Mouse (Mus musculus): Measurements from ENCODE around the gene Snrpd2. TPM values are rescaled to one million over a fixed set of nuclear protein-coding genes. Genes with fewer than 3 reads are reported as not detected.

Snrpd2 gene
- polyA plus RNA-seq, 1 experiment: 255 TPM

DNA sequence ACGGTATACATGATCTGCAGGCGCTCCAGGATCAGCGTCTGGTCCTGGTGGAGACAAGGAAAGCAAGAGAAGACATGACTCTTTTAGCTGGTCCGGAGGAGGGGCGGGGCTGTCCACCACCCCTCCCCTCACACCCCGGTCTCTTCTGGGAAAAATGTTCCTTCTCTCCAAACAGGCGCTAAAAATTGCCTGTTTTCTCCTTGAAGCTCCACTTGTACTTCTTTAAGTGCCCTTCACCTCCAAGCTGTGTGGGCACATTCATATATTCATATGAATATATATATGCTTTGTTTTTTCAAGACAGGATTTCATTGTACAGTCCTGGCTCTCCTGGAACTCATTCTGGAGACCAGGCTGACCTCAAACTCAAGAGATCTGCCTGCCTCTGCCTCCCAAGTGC is 13.4 kb downstream of the Snrpd2 start:
- Histone ChIP-seq H3K79me3 (ENCODE audit: low read depth) (no peaks in the 10 kb centered on the region), H3ac (ENCODE audit: control insufficient read depth, insufficient read length, low read depth) (no peak overlapping the region), H3K27me3 (ENCODE audit: control insufficient read depth, insufficient read depth, insufficient read length) (no peaks in the 10 kb centered on the region), H3K4me3 (ENCODE audit: insufficient read depth, poor library complexity, severe bottlenecking) (no peak overlapping the region), H3K36me3 (ENCODE audit: control insufficient read depth, insufficient read depth) (no peaks in the 10 kb centered on the region), H3K79me2 (ENCODE audit: control insufficient read depth, insufficient read depth) (no peaks in the 10 kb centered on the region)
- no peak for TF ChIP-seq USF1 (IDR thresholded peaks at IDR 0.05; ENCODE audit: low read depth)
- TF ChIP-seq MAX (IDR thresholded peaks at IDR 0.05): no peak

- Histone ChIP-seq H3K4me3 (ENCODE audit: insufficient read depth, poor library complexity, severe bottlenecking) (no peak overlapping the region), H3K27me3 (ENCODE audit: control insufficient read depth, insufficient read depth, insufficient read length) (no peaks in the 10 kb centered on the region)
- no peak for TF ChIP-seq CEBPB (IDR thresholded peaks at IDR 0.05; ENCODE audit: low read depth)
- peak; percentile 74 for TF ChIP-seq USF1 (IDR thresholded peaks at IDR 0.05; ENCODE audit: low read depth)
- peak; percentile 94 for TF ChIP-seq MYOD1 (IDR thresholded peaks at IDR 0.05; ENCODE audit: control insufficient read depth, insufficient read length, low read depth)
These were observed 14.2 kb downstream of the Snrpd2 start for GRCm38 (mm10) chr7:19163752-19164151.

GRCm38 (mm10) chr7:19164189-19164588 is 14.7 kb downstream of the Snrpd2 start:
- Histone ChIP-seq H3K27me3 (ENCODE audit: control insufficient read depth, insufficient read depth, insufficient read length) (no peaks in the 10 kb centered on the region), H3K4me3 (ENCODE audit: insufficient read depth, poor library complexity, severe bottlenecking) (no peak overlapping the region), H3K36me3 (ENCODE audit: control insufficient read depth, insufficient read depth) (no peaks in the 10 kb centered on the region), H3K79me2 (ENCODE audit: control insufficient read depth, insufficient read depth) (no peaks in the 10 kb centered on the region), H3K79me3 (ENCODE audit: low read depth) (no peaks in the 10 kb centered on the region), H3ac (ENCODE audit: control insufficient read depth, insufficient read length, low read depth) (no peak overlapping the region)
- no peak for TF ChIP-seq FOSL1 (IDR thresholded peaks at IDR 0.05; ENCODE audit: insufficient read depth, low read length, poor library complexity, severe bottlenecking)
- no peak for TF ChIP-seq MAX (IDR thresholded peaks at IDR 0.05)
- TF ChIP-seq MYOG (IDR thresholded peaks at IDR 0.05; ENCODE audit: control insufficient read depth, extremely low read depth, insufficient read length): no peak
- no peak for TF ChIP-seq USF1 (IDR thresholded peaks at IDR 0.05; ENCODE audit: low read depth)
- no peak for TF ChIP-seq CEBPB (IDR thresholded peaks at IDR 0.05; ENCODE audit: low read depth)

More at GRCm38 (mm10) chr7:19163752-19164151, 14.2 kb downstream of the Snrpd2 start:
- H3K79me2 ChIP-seq (ENCODE audit: control insufficient read depth, insufficient read depth): no peaks in the 10 kb centered on the region
- no peak overlapping the region for H3ac ChIP-seq (ENCODE audit: control insufficient read depth, insufficient read length, low read depth)
- no peaks in the 10 kb centered on the region for H3K79me3 ChIP-seq (ENCODE audit: low read depth)
- no peaks in the 10 kb centered on the region for H3K36me3 ChIP-seq (ENCODE audit: control insufficient read depth, insufficient read depth)

DNA sequence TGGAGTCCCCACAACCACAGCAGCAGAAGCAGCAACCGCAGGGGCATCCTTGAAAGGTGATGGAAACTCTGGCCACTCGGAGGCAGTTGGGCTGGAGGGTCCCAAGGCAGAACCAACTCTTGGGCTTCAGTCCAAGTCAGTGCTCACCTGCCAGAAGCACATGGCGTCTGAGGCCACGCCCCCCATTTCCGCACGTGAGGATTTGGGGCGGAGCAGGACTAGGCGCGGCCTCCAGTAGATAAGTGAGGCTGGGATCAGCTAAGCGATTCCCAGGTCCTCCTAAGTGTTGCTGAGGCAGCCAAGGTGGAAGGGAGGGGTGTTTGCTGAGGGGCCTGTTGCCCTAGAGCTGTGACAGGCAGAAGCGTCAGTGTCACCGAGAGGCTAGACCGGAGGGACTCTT is 15.5 kb downstream of the Snrpd2 start:
- Histone ChIP-seq H3ac (ENCODE audit: control insufficient read depth, insufficient read length, low read depth) (no peak overlapping the region), H3K79me3 (ENCODE audit: low read depth) (no peaks in the 10 kb centered on the region), H3K36me3 (ENCODE audit: control insufficient read depth, insufficient read depth) (no peaks in the 10 kb centered on the region), H3K4me3 (ENCODE audit: insufficient read depth, poor library complexity, severe bottlenecking) (no peak overlapping the region), H3K79me2 (ENCODE audit: control insufficient read depth, insufficient read depth) (no peaks in the 10 kb centered on the region), H3K27me3 (ENCODE audit: control insufficient read depth, insufficient read depth, insufficient read length) (no peaks in the 10 kb centered on the region)
- TF ChIP-seq FOSL1 (IDR thresholded peaks at IDR 0.05; ENCODE audit: insufficient read depth, low read length, poor library complexity, severe bottlenecking) (no peak), CEBPB (IDR thresholded peaks at IDR 0.05; ENCODE audit: low read depth) (no peak), MYOG (IDR thresholded peaks at IDR 0.05; ENCODE audit: control insufficient read depth, extremely low read depth, insufficient read length) (no peak), MAX (IDR thresholded peaks at IDR 0.05) (no peak), CTCF (IDR thresholded peaks at IDR 0.05; ENCODE audit: control insufficient read depth, insufficient read depth, insufficient read length) (no peak), MYOD1 (IDR thresholded peaks at IDR 0.05; ENCODE audit: control insufficient read depth, insufficient read length, low read depth) (no peak), USF1 (IDR thresholded peaks at IDR 0.05; ENCODE audit: low read depth) (no peak)

DNA sequence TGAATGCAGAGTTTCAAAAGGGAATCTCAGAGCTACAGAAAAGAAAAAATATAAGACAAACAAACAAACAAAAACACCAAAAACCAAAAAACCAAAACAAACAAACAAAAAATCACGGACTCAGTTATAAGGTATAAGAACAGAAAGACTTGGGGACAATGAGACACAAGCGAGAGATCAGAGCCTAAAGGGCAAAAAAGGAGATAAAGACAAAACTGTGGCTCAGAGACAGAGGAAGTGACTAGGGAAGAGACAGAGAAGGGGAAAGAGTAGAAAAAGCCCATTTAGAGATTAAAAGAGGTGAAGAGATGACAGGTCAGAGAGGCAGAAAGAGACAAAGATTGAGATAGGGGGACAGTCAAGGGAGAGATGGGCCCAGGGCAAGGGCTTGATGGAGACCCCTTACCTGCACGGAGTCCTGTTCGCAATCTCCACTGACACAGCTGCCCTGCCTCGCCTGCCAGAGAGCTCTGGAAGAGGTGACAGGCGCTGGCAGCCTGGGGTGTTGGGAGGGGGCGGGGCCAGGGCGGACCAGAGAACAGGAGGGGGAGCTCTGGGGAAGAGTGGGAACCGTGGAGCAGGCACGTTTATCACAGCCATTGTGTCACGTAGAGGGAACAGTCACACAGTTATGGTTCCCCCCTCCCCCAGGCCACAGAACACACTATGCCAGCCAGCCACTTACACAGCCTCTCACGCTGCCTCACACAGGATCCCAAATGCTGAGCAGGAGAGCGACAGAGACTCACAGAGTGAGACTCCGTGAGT is 16.3 kb downstream of the Snrpd2 start, which contains the start of gene Gipr:
Gene Gipr, minus strand, starts transcription at position 472 of the 768 bp plus-strand sequence.
- TF ChIP-seq MYOD1 (IDR thresholded peaks at IDR 0.05; ENCODE audit: control insufficient read depth, insufficient read length, low read depth): no peak
- no peak for TF ChIP-seq USF1 (IDR thresholded peaks at IDR 0.05; ENCODE audit: low read depth)
- no peak for TF ChIP-seq CEBPB (IDR thresholded peaks at IDR 0.05; ENCODE audit: low read depth)
- Histone ChIP-seq H3K79me3 (ENCODE audit: low read depth) (no peaks in the 10 kb centered on the region), H3K27me3 (ENCODE audit: control insufficient read depth, insufficient read depth, insufficient read length) (no peaks in the 10 kb centered on the region), H3K4me3 (ENCODE audit: insufficient read depth, poor library complexity, severe bottlenecking) (no peak within 1 kb of the TSS), H3K36me3 (ENCODE audit: control insufficient read depth, insufficient read depth) (no peaks in the 10 kb centered on the region), H3ac (ENCODE audit: control insufficient read depth, insufficient read length, low read depth) (no peak within 1 kb of the TSS), H3K79me2 (ENCODE audit: control insufficient read depth, insufficient read depth) (no peaks in the 10 kb centered on the region)

DNA sequence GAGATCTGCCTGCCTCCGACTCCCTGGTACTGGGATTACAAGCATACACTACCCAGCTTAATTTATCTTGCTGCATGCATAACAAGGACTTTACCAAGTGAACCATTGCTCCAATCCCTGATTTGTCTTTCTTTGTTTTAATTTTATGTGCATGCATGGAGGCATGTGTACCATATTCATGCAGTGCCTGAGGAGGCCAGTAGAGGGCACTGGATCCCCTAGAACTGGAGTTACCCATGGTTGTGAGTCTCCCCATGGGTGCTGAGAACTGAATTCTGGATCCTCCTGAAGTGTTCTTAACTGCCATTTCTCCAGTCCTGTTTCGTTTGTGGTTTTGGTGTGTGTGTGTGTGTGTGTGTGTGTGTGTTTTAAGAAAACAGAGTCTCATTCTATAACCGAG is 17.5 kb downstream of the Snrpd2 start:
- H3K79me3 ChIP-seq (ENCODE audit: low read depth): no peaks in the 10 kb centered on the region
- no peaks in the 10 kb centered on the region for H3K36me3 ChIP-seq (ENCODE audit: control insufficient read depth, insufficient read depth)
- H3ac ChIP-seq (ENCODE audit: control insufficient read depth, insufficient read length, low read depth): no peak overlapping the region
- no peak overlapping the region for H3K4me3 ChIP-seq (ENCODE audit: insufficient read depth, poor library complexity, severe bottlenecking)
- no peak for TF ChIP-seq CTCF (IDR thresholded peaks at IDR 0.05; ENCODE audit: control insufficient read depth, insufficient read depth, insufficient read length)
- TF ChIP-seq MYOD1 (IDR thresholded peaks at IDR 0.05; ENCODE audit: control insufficient read depth, insufficient read length, low read depth): no peak
- H3K79me2 ChIP-seq (ENCODE audit: control insufficient read depth, insufficient read depth): no peaks in the 10 kb centered on the region
- no peaks in the 10 kb centered on the region for H3K27me3 ChIP-seq (ENCODE audit: control insufficient read depth, insufficient read depth, insufficient read length)
